Mouse (Mus musculus) ES-E14 (cell line): ENCODE measurements around the gene Gbf1. TPM values are rescaled to one million over a fixed set of nuclear protein-coding genes. Genes with fewer than 3 reads are reported as not detected.

Source experiments
- DNase-seq: peaks from one replicate; pipeline ENCODE4 v3.0.0-alpha.2; 2013; ENCODE audit warnings: low read depth, low spot score
- H3K27ac ChIP-seq: 2 replicates; pipeline ENCODE4 v1.5.1; 2012; ENCODE audit warnings: low read depth, mild to moderate bottlenecking, low read length, moderate library complexity, mixed read lengths; ENCODE audit not compliant: poor library complexity, insufficient read depth, severe bottlenecking
- H3K36me3 ChIP-seq: 2 replicates; pipeline ENCODE4 v1.6.1; 2012; ENCODE audit warnings: mild to moderate bottlenecking, low read length, moderate library complexity, mixed read lengths; ENCODE audit not compliant: control insufficient read depth, poor library complexity, insufficient read depth, severe bottlenecking
- H3K4me1 ChIP-seq, 2 experiments: fragments of 150-350 bp in 1 of 2; sonication (generic) in 1 of 2; 2 replicates each; pipeline ENCODE4 v1.6.1; 2012; ENCODE audit warnings: low read length in 2 of 2, mild to moderate bottlenecking in 1 of 2, mixed read lengths in 1 of 2; ENCODE audit not compliant: control insufficient read depth in 2 of 2, insufficient read depth in 2 of 2, poor library complexity in 1 of 2
- H3K4me3 ChIP-seq, 2 experiments: fragments of 150-350 bp in 1 of 2; sonication (generic) in 1 of 2; 2 replicates each; pipeline ENCODE4 v1.5.1; 2012; ENCODE audit warnings: low read length in 2 of 2, low read depth in 1 of 2, mild to moderate bottlenecking in 1 of 2, mixed read lengths in 1 of 2; ENCODE audit not compliant: insufficient read depth in 1 of 2, poor library complexity in 1 of 2, severe bottlenecking in 1 of 2
- H3K9ac ChIP-seq: 2 replicates; pipeline ENCODE4 v1.6.1; 2012; ENCODE audit warnings: low read depth, mild to moderate bottlenecking, low read length, mixed read lengths; ENCODE audit not compliant: poor library complexity, insufficient read depth, severe bottlenecking
- H3K9me3 ChIP-seq: fragments of 150-350 bp; sonication (generic); 2 replicates; pipeline ENCODE4 v1.6.1; 2012; ENCODE audit warnings: low read depth, mild to moderate bottlenecking, low read length; ENCODE audit not compliant: control insufficient read depth, insufficient read depth
- CHD2 ChIP-seq: IDR thresholded peaks from 2 replicates; pipeline ENCODE4 v1.6.1; 2014; ENCODE audit warnings: mild to moderate bottlenecking, low read depth, low read length, inconsistent platforms
- HCFC1 ChIP-seq: IDR thresholded peaks from 2 replicates; pipeline ENCODE4 v1.6.1; 2012; ENCODE audit warnings: low read length, inconsistent platforms, borderline replicate concordance; ENCODE audit not compliant: insufficient read depth
- MAFK ChIP-seq: IDR thresholded peaks from 2 replicates; pipeline ENCODE4 v1.6.1; 2014; ENCODE audit warnings: mild to moderate bottlenecking, low read depth, low read length, inconsistent platforms; ENCODE audit not compliant: insufficient read depth
- ZC3H11A ChIP-seq: IDR thresholded peaks from 2 replicates; pipeline ENCODE4 v1.6.1; 2012; ENCODE audit warnings: low read depth, mild to moderate bottlenecking, inconsistent platforms, low read length, borderline replicate concordance
- ZNF384 ChIP-seq: IDR thresholded peaks from 2 replicates; pipeline ENCODE4 v1.6.1; 2012; ENCODE audit warnings: low read depth, low read length, inconsistent platforms
- in situ Hi-C, 2 experiments: fragments of 600-800 bp; cut with MboI; formaldehyde crosslinking; loops; one replicate each; pipeline ENCODE4 v1.15.1; 2025; ENCODE audit warnings: low sequenced_read_pairs in 2 of 2, inconsistent platforms in 1 of 2; ENCODE audit not compliant: unreplicated experiment in 2 of 2
- total RNA-seq: library from RNA; depleted of rRNA; stranded (reverse); fragments of 300-350 nt; gene quantifications from 2 replicates; pipeline ENCODE4 v1.2.3, GENCODE M21; 2012

Gene Gbf1
- total RNA-seq, 1 experiment, result 29.0 TPM

DNA sequence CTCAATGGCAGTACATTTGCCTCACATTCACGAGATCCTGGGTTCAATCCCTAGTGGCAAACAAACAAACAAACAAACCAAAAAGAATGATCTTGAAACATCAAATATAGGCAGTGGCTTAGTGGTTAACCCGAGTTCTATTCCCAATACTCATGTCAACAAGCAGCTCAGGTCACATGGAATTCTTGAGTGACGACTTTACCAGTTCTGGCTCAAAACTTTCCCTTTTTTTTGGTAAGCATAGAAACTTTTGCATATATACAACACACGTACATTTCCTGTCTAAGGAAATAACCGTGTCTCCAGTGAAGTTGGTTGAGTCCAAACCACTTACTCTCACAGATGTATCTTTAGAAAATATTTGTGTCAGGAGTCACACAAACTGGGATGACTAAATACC lies 20.2 kb downstream of the Gbf1 start:
- TF ChIP-seq CHD2, result no peak
- TF ChIP-seq ZC3H11A, result no peak
- Histone ChIP-seq H3K4me1 (peaks cover 0 to 12% of the 10 kb centered on the region in 2 experiments; a peak in 3 of 4 replicates), H3K9me3 (no peaks in the 10 kb centered on the region), H3K27ac (no peak overlapping the region), H3K9ac (no peak overlapping the region), H3K36me3 (no peaks in the 10 kb centered on the region), H3K4me3 (no peak overlapping the region)
- no peak for DNase-seq
- in situ Hi-C loops, result no loop called here

DNA sequence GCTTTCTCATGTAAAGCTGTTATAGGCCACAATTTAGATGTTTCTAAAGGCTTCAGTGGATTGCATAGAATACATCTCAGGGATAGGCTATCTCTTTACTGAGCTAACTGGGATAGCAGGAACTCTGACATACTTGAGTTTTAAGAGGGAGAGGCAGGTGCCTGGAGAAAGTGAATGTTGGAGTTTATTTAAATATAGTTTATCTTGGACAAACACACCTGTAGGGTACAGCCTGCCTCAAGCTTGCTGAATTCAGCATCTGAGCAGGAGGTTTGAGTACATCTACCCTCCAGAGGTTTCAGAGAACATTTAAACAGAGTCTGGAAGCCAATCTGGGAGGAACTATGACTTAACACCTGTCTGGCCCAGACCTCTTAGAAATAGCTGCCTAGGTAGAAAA lies 22.9 kb downstream of the Gbf1 start:
- no peaks in the 10 kb centered on the region for H3K9me3 ChIP-seq
- no peak overlapping the region for H3K9ac ChIP-seq
- H3K36me3 ChIP-seq, result no peaks in the 10 kb centered on the region
- in situ Hi-C loops, result no loop called here
- no peak for TF ChIP-seq MAFK
- TF ChIP-seq CHD2, result no peak
- no peak for TF ChIP-seq ZNF384
- no peak for TF ChIP-seq HCFC1
- no peak for TF ChIP-seq ZC3H11A
- H3K27ac ChIP-seq, result no peak overlapping the region
- H3K4me1 ChIP-seq, result peaks cover 0 to 10% of the 10 kb centered on the region in 2 experiments; a peak in 2 of 4 replicates
- DNase-seq, result no peak
- no peak overlapping the region for H3K4me3 ChIP-seq

DNA sequence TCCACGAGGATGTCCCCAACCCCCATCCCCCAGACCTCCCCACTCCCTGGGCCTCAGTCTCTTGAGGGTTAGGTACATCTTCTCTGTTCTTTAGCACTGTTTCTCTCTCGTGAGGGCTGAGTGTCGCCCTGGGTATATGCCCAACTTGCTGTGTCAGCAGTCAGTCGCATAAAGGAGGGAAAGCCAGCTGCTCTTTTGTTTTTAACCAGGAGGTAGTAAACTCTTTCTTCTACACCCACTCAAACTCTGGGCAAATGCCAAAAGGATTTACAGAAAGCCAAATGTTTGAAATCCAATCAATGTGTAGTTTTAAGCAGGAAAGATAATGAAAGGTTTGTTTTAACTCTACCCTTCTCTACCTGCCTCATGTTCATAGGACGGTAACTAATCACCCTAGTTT lies 24.7 kb downstream of the Gbf1 start:
- in situ Hi-C loops, result no loop called here
- Histone ChIP-seq H3K9ac (no peak overlapping the region), H3K4me3 (no peak overlapping the region), H3K36me3 (no peaks in the 10 kb centered on the region), H3K9me3 (no peaks in the 10 kb centered on the region), H3K27ac (no peak overlapping the region), H3K4me1 (peaks cover 0 to 8% of the 10 kb centered on the region in 2 experiments; a peak in 1 of 4 replicates)
- no peak for TF ChIP-seq HCFC1
- 0 out of 2 replicates have a peak, but pooled peaks have one; percentile 46 for TF ChIP-seq MAFK
- DNase-seq, result no peak

DNA sequence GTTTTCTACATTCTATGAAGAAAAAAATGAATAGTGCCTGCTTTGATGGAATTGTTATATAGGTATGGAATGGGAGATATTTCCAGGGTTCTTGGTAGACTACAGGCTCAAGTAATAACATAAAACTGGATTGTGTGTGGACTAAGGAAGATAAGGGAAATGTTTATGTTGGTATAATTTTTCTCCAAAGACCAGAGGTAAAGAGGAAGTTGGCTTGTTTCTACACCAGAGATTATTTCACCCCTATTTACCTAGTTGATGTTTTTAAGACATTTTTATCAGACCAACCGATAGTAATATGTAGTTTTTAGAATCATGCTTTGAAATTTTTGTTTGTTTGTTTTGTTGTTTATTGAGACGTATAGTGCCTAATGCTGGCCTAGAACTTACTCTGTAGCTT lies 28.0 kb downstream of the Gbf1 start:
- no peak for DNase-seq
- Histone ChIP-seq H3K36me3 (no peaks in the 10 kb centered on the region), H3K9me3 (no peaks in the 10 kb centered on the region), H3K4me1 (no peaks in the 10 kb centered on the region), H3K27ac (no peak overlapping the region), H3K4me3 (no peak overlapping the region), H3K9ac (no peak overlapping the region)
- TF ChIP-seq HCFC1 (no peak), CHD2 (no peak), ZC3H11A (no peak), MAFK (no peak), ZNF384 (no peak)
- in situ Hi-C loops, result no loop called here

DNA sequence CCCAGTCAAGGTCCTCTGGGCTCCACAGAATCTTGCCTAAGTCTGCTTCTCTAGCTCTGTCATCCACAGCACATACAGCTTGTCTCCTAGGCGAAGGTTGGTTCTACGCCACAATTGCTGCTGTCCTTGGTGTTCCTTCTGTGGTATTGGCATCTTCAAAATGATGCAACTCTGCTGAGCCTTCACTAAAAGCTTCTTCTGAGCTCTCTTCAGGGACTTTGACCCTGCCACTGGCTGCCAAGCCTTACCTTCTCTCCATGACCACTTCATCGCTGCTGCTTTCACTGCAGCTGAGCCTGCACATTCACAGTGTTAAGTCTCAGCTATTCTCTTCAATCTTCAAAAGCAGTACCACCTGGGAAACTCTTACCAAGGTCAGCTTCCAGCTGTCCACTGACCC lies 29.9 kb downstream of the Gbf1 start:
- Histone ChIP-seq H3K36me3 (no peaks in the 10 kb centered on the region), H3K4me1 (no peaks in the 10 kb centered on the region), H3K4me3 (no peak overlapping the region), H3K9ac (no peak overlapping the region), H3K27ac (no peak overlapping the region), H3K9me3 (no peaks in the 10 kb centered on the region)
- no peak for TF ChIP-seq HCFC1
- no peak for TF ChIP-seq CHD2
- no peak for TF ChIP-seq ZNF384
- no peak for TF ChIP-seq ZC3H11A
- TF ChIP-seq MAFK, result no peak
- DNase-seq, result no peak
- in situ Hi-C loops, result no loop called here
